Mouse (Mus musculus) adrenal gland, adult (tissue): Measurements from ENCODE around the gene Ppp2r5c.
A peak's percentile ranks its signal among the peaks of the same experiment; 100 is the strongest.

Experiments
- DNase-seq, 2 experiments: peaks; one replicate each; pipeline ENCODE4 v3.0.0; 2022 to 2023; ENCODE audit warnings: low spot score in 1 of 2; ENCODE audit not compliant: inconsistent age in 2 of 2

Ppp2r5c gene

GRCm38 (mm10) chr12:110446290-110447170 lies at the start of gene Ppp2r5c:
Ppp2r5c (plus strand) TSS chr12:110447120.
- peak; percentile 96 to 98 for DNase-seq

- peak; percentile 72 to 91 for DNase-seq
Observed at GRCm38 (mm10) chr12:110398351-110398750, 48.6 kb upstream of the Ppp2r5c start.

- DNase-seq = no peak
Observed at GRCm38 (mm10) chr12:110399161-110399560, 47.8 kb upstream of the Ppp2r5c start.

DNA sequence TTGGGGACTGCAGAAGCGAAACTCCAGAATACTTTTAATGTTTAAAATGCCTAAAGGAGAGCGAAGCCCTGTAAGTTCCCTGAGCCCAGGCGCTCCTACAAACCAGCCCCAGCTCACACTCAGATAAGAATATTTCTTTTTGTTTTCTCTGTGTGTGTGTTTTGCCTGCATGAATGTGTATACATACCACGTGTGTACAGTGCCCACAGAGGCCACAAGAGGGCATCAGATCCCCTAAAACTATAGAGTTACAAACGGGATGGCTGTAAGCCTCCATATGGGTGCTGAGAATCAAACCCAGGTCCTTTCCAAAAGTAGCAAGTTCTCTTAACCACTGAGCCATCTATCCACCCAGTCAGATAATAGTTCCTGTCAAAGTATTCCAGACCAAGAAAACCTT lies 46.0 kb upstream of the Ppp2r5c start:
- no peak for DNase-seq

DNA sequence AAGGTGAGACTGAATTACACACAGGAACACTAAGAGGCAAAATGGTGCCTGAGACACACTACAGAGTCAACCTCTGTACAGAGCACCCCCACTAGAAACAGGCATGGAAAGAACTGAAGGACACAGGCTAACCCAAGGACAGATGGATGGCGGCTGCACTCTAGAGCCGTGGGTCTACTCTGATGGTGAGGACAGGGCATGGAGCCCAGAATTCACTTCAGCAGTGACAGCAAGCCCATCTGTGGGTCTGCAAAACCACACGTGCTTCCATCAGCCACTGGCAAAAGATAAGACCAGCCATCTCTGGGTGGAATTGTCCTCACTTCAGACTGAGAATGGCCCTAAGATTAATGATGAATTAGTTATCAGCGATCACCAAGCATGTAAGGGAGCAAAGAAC lies 45.0 kb upstream of the Ppp2r5c start:
- DNase-seq = no peak

- peak in 1 of 2 experiments; percentile 43 for DNase-seq
Observed at GRCm38 (mm10) chr12:110416244-110416643, 30.7 kb upstream of the Ppp2r5c start.

DNA sequence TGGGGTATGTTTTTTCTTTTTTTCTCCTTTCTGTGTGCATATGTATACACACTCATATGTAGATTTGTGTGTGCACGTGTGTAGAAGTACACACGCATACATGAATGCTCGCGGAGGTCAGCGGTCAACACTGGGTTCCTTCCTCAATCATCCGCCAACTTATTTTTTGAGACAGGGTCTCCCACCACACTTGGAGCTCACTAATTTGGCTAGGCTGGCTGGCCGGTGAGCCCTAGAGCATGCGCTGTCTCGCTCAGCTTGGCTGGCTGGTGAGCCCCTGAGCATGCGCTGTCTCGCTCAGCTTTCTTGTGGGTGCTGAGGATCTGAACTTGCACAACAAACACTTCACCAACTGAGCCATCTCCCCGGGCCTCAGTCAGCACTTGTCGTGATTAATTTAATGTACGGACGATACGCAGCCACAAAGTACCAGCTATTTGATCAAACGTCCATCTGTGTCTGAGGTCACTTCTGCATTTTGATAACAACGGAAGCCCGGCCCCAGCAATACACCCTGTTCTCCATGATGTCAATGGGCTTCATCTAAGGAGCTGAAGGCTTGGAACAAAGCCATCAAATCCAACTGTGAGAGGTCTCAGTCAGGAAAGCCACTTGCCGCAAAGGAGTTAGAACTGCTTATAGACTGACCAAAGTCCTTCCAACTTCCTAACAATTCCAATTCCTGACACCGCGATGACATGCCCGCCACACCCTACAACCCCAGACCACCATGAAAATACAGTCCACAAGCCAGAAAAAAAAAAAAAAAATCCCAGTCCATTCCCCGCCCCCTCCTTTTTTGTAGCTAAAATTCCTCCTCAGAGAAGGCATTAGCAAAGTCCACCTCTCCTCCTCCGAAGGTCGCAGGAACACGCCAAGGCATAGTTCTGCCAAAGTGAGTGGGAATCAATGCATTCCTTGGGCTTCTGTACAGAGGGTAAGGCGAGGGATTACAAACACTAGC lies 29.6 kb upstream of the Ppp2r5c start:
- DNase-seq = peak; percentile 39 to 48

DNA sequence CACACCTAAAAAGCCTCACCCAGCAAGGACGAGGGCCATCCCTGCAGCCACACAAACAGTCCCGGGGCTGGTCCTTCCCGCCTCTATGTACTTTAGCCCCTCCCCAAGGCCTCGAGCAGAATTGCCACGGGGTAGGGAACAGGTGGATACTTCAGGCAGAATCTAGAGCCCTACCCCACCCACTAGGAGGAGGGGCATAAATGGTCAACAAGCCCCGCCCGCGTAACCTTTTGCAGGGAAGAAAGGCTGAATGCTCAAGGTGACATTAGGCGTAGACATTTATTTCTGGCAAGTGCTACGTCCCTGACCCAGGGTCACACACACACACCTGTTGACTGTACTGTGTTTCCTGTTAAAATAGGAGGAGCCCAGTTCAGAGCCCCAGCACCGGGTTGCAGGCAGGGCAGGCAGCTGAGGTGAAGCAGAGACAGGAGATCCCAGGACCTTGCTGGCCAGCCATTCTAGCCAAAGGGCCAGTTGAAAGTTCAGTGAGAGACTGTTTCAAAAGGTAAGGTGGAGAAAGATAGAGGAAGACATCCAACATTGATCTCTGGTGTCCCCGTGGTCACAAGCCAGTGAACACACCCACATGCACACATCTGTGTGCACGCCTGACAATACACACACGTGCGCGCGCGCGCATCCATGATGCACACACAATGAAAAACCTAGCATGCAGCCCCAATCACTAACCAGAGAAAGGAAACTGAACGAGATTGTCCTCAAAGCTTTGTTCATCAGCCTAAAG lies 28.8 kb upstream of the Ppp2r5c start:
- peak; percentile 58 to 81 for DNase-seq

DNA sequence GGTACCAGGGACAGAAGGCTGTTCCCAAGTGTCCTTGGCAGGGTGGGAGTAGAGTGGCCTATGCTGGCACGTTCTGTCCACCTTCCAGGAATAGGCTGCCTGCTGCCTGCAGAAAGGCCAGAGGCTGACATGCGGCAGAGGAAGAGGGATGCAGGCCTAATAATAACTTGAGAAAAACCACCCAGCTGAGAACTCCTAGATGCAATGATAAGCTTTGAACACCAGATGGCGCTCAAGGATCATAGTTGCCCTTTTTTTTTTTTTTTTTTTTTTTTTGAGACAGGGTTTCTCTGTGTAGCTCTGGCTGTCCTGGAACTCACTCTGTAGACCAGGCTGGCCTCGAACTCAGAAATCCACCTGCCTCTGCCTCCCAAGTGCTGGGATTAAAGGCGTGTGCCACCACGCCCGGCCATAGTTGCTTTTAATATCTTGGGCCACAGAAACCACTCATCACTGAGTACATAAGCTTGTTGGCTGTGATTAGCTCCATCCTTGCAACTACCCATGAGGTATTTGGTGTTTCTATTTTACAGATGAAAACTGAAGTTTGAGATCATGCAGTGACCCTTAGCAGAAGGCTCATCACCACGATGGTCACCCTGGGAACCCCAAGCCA lies 28.1 kb upstream of the Ppp2r5c start:
- peak; percentile 59 to 82 for DNase-seq

GRCm38 (mm10) chr12:110419879-110420278 lies 27.0 kb upstream of the Ppp2r5c start:
- DNase-seq = no peak

- DNase-seq = no peak
Observed at GRCm38 (mm10) chr12:110421361-110421760, 25.6 kb upstream of the Ppp2r5c start.

DNA sequence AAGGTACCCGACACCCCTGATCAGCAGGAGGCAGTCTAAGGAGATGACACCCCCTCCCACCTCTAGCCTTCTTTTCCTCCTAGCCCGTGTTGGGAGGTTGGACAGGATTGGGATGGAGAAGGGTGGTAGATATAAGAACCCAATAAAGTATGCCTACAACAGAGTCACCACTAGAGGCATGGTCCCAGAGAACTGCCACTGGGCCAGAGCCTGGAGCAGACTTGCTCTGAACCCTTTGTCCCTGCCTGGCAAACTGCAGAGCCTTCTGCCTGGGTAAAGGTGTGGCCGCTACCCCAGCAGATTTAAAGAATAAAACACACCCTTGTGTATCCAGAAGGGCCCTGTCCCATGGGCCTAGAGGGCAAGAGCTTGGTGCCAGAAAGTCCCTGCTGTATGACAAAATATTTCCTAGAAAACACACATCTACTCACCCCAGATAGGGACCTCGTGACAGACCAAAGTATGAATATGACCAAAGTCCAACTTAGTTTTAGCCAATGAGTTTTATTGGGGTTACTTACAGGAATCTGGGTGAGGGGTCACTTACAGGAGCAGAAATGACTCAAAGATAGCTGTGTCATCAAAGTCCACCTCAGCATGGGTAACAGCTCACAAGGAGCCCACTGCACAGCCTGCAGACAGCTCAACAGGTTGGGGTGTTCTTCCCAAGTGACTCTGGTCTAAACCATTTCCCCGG lies 22.8 kb upstream of the Ppp2r5c start:
- DNase-seq = no peak

- peak in 1 of 2 experiments; percentile 20 for DNase-seq
Observed at GRCm38 (mm10) chr12:110426417-110427010, 20.4 kb upstream of the Ppp2r5c start.

- DNase-seq = no peak
Observed at GRCm38 (mm10) chr12:110429340-110429973, 17.5 kb upstream of the Ppp2r5c start.

GRCm38 (mm10) chr12:110429990-110430389 lies 16.9 kb upstream of the Ppp2r5c start:
- no peak for DNase-seq

GRCm38 (mm10) chr12:110431805-110432204 lies 15.1 kb upstream of the Ppp2r5c start:
- DNase-seq = peak; percentile 65 to 67

- DNase-seq = no peak
Observed at GRCm38 (mm10) chr12:110436638-110437366, 10.1 kb upstream of the Ppp2r5c start.

DNA sequence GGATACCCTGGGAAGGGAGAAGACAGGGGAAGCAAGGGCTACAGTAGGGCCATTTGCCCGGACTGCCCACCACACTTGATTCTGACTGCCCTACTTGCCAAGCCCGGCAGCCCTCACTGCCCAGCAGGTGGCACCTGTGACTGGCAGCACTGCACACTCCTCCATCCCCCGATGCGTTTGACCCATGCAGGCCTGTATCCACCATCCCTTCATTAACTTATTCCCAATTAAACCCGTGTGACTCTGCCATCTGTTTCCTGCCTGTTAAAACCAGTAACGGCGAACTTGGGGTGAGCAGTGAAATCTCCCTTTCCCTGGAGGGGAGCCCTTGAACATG lies 9.6 kb upstream of the Ppp2r5c start:
- DNase-seq = peak; percentile 31 to 61
